Mouse (Mus musculus) stomach, postnatal 0 days (tissue): ENCODE measurements around the gene Pitpnm1.

Experiments used
- CTCF ChIP-seq: IDR thresholded peaks from 2 replicates; pipeline ENCODE4 v1.5.1; 2016; ENCODE audit warnings: antibody characterized with exemption, low read depth, mild to moderate bottlenecking, moderate library complexity
- EP300 ChIP-seq: optimal IDR thresholded peaks from 2 replicates; pipeline ENCODE3; 2016; ENCODE audit warnings: antibody characterized with exemption

- TF ChIP-seq EP300 = no peak
- TF ChIP-seq CTCF = no peak
Measured at GRCm38 (mm10) chr19:4146366-4147021, 46.7 kb downstream of the Pitpnm1 start.
